Mouse (Mus musculus) liver, embryonic 14 days (tissue): ENCODE results near the gene Efcab14. TPM values are rescaled to one million over a fixed set of nuclear protein-coding genes. Genes with fewer than 3 reads are reported as not detected.

ENCODE experiments used
- polyA plus RNA-seq: library from polyadenylated mRNA; depleted of rRNA; stranded (reverse); fragments of >200 nt; gene quantifications from 2 replicates; pipeline ENCODE4 v1.2.3, GENCODE M21; 2012; rRNA removed

Efcab14 gene
- 8.1 and 8.2 TPM in 2 replicates for polyA plus RNA-seq

DNA sequence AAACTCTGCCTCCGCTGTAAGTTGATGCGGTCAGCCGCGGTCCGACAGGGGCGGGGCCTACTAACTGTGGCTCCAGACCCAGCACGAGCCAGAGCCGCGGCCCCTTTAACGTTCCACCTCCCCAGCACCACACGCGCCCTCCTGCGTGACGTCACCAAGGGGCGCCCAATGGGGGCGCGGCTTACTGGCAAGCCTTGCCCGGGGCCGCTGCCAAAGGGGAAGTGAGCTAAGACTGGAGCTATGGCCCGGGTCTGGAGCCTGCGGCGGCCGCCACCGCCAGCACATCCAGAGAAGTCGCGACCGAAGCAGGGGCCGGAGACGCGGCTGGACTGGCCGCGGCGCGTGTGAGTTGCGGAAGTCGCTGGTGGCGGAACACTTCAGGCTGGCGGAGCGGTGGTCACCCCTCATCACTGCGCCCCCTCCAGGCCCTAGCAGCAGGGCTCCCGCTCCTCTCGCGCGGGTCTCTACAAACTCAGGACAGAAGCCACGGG lies at the start of gene Efcab14:
Efcab14 (plus strand) TSS at position 194 of the 491 bp plus-strand sequence.

DNA sequence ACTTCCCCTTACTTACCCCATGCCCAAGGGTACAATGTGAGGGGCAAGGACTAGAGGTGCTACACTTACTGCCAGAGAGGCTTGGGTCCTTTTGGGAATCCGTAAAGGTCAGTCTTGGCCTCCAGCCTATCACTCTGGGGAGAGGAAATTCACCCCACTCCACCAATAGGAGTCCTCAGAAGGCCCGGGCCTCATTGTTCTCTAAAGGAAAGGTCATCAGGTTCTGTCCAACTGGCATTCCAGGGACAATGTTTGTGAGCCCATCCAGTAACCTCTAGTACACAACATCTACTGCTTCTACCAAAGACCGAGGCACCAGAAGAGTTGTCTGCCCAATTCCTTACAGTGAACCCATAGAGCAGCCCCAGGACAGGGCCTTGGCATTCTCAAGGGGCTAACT lies 43.4 kb downstream of the Efcab14 start, which contains the start of gene Tex38:
Tex38 (minus strand) TSS at position 101 of the 400 bp plus-strand sequence.

DNA sequence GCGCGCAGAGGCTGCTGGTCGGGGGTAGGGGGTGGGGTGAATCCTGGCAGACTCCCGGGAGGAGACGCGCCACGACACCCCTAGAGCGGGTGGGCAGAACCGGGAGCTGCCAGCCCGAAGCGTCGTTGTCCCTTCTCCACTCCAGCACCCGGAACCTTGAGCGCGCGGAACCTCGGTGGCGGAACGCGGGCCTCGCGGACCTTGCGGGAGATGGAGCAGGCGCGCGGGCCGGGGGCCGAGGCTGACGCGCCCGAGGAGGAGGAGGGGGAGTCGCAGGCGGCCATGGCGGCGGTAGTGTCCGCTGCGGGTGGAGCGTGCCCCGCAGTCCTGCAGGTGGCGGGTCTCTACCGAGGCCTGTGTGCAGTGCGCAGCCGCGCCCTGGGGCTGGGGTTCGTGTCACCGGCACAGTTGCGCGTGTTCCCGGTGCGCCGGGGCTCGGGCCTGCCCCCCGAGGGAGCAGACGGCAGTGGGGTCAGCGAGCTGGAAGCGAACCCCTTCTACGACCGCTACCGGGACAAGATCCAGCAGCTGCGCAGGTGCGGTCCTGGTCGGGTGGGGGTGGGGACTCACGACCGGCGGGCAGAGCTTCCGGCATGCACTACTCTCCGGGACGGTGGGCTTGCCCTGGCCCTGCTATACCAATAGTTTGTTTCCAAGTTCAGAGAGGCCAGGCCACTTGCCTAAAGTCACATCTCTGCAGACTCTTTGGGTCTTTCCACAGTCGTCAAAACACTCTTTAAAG lies 47.4 kb downstream of the Efcab14 start, which contains the start of gene Atpaf1:
Atpaf1 (plus strand) TSS at position 44 of the 742 bp plus-strand sequence.

Other genes starting within 250 kb of the Efcab14 start
- gene Cyp4a14, start 241.6 kb upstream of the Efcab14 start, polyA plus RNA-seq, result 0.01 TPM in 1 of 2 replicates, not detected in the other
- not detected in 2 replicates for gene Cyp4a10, start 219.5 kb upstream of the Efcab14 start, polyA plus RNA-seq
- gene Cyp4a31, start 174.1 kb upstream of the Efcab14 start, polyA plus RNA-seq, result 0.05 TPM in 2 replicates
- gene Cyp4a32, start 136.8 kb upstream of the Efcab14 start, polyA plus RNA-seq, result not detected in 2 replicates
- gene Cyp4b1, start 90.0 kb upstream of the Efcab14 start, polyA plus RNA-seq, result 0.70 and 0.98 TPM in 2 replicates
- gene Tex38, start 43.3 kb downstream of the Efcab14 start, polyA plus RNA-seq, result 0.05 and 0.07 TPM in 2 replicates
- 9.3 and 9.6 TPM in 2 replicates for gene Atpaf1, start 47.1 kb downstream of the Efcab14 start, polyA plus RNA-seq
- 5.1 and 6.2 TPM in 2 replicates for gene Mob3c, start 90.3 kb downstream of the Efcab14 start, polyA plus RNA-seq
- gene Mknk1, start 101.5 kb downstream of the Efcab14 start, polyA plus RNA-seq, result 32.7 and 39.0 TPM in 2 replicates
- 0.01 TPM in 1 of 2 replicates, not detected in the other for gene Kncn, start 146.7 kb downstream of the Efcab14 start, polyA plus RNA-seq
- gene 6430628N08Rik, start 152.9 kb downstream of the Efcab14 start, polyA plus RNA-seq, result not detected in 2 replicates
- gene Dmbx1, start 202.2 kb downstream of the Efcab14 start, polyA plus RNA-seq, result not detected in 2 replicates